Mouse (Mus musculus) B cell, adult 2 months (primary cell): ENCODE measurements around the gene Gpat2.

Source experiments
- DNase-seq, 2 experiments: peaks; one replicate each; pipeline ENCODE4 v3.0.0; 2022

Gene Gpat2

DNA sequence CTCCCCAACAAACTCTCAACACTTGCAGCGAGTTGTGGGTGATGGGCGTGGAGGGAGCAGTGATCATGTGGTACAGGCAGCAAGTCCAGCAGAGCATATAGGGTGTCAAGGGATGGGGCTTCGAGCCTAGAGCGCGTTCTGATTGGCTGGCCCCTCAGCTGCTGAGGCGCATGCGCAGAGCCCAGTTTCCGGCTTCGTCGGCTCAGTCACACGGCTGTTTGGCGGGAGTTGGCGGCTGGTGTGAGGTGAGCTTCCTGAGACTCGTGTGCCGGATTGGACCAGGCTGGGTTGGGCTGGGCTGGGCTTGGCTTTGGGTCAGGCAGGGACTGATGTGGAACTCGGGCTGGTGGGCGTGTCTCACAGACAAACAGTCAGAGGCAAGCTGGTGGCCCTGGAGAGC lies at the start of gene Gpat2:
TSS of gene Gpat2 (plus strand) at position 223 of the 400 bp plus-strand sequence.
- no peak for DNase-seq

DNA sequence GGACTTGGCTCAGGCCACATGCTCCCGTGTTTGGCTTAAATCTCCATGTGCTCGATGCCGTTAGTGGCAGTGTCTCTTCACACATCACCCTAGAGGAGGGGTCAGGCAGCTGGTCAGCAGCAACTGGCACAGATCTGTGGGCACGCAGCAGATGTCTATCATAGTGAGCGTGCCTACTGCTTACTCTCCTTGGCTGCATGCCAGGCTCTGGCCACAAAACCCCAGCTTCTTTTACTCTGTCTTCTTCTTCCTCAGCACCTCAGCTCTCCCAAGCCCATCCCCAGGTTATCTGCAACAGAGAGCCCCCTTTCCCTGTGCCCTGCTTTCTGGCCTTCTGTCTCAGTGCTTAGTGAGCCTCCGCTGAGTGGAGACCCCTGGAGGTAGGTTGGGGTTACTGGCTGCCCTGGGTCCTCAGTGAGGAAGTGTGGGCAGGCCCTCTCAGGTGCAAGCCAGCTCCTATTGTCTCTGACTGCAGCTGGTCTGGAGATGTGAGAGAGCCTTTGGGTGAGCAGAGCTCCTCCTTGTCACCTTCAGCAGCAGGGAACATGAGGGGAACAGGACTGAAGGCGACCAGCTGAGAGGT lies 49.1 kb upstream of the Gpat2 start:
- DNase-seq, result peak; percentile 53 to 55

DNA sequence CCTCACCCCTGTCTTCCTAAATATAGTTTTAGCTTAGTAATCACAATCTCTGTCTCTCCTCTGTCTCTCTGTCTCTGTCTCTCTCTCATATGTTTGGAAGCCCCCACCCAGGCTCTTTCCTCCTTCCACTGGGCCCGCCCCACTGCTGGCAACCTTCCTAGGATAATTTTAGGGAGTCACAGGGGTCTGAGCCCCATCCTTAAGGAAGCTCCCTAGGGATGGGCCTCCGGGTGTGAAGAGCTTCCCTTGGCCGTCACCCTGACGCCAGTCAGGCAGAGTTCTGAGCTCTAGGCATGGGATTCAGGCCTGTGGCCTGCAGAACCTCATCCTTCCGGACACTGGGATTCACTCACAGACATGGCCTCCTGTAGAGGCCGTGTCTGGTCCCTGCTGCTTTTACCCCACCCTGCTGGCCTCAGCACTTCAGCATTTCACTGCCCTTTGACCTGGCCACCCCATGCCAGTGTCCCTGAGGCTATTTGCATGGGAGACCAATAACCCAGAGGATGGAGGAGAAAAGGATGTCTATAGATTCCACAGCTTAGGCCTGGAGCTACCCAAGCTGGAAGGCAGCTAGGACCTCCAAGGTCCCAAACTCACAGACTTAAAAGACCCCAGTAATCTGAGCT lies 48.5 kb upstream of the Gpat2 start:
- DNase-seq, result no peak

DNA sequence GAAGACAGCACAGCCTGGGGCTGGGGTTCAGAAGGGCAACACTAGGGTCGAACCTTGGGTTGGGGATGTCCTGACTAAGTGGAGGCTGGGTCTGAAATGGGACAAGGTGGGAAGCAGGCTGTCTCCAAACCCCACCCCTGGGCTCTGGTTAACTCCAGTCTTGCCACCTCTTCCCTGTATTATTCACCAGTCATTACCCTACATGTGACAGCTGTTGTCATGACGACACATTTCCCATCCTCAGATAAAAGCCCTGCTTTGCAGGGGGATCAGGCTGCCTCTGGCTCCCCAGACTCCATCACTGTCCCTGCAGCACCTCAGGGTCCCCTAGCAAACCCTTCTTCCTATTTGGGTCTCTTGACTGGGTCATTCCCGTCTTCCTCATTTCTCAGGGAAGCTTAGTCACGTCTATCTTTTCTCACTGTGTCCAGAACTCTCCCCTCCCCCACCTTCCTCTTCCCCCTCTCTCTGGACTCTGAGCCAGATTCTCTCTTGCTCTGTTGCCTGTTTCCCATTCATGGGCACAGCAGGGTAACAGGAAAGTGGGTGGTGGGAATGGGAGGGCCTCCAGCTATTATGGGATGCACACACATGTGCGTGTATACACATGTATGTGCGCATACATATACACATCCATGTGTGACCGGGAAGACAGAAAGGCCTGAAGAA lies 46.9 kb upstream of the Gpat2 start:
- no peak for DNase-seq

DNA sequence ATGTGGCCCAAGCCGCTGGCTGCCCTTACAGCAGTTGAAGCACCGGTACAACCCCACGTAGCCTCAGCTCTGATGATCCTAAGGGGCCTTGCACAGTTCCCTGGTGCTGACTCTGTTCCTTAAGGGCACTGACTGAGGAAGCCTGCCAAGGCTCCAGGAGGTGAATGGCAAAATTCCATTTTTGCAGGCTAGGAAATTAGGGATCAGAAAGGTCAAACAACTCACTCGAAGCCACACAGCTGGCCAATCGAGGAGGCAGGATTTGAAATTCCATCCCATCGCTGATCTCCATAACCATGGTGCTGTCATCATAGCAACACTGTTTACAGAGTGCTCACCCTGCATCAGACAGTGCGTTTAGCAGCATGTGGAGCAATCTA lies 46.4 kb upstream of the Gpat2 start:
- no peak for DNase-seq

DNA sequence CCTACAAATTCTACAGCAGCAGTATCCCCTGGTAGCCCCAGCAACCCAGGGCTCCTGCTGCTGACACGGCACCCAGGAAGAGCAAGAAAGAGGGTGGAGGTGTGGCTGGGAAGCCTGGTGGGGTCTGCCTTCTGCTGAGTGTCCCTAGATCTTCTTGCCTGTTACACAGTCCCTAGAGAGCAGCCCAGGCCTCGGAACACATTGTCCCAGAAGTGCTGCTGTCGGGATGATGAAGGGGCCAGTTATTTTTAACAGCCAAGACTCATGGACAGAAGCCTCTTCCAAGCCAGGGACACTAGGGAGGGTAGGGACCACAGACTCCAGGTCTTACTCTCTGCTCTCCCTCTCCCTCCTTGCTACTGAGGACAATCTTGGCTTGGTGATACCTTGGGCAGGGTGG lies 45.7 kb upstream of the Gpat2 start:
- no peak for DNase-seq

DNA sequence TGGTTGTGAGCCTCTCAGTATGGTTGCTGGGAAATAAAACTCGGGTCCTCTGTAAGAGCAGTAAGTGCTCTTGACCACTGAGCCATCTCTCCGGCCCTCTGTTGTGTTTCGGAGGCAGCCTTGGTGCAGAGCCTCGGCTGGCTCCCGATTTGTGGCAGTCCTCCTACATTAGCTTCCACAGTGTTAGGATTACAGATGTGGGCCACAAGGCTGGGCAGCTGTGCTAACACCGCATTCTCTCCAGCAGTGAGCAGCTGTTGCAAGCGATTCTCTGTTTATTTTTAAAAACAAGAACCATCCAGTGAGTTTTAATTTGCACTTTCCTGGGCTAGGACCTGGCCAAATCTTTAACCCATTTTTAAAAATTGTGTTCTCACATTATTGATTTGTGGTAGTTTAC lies 41.1 kb upstream of the Gpat2 start:
- no peak for DNase-seq

DNA sequence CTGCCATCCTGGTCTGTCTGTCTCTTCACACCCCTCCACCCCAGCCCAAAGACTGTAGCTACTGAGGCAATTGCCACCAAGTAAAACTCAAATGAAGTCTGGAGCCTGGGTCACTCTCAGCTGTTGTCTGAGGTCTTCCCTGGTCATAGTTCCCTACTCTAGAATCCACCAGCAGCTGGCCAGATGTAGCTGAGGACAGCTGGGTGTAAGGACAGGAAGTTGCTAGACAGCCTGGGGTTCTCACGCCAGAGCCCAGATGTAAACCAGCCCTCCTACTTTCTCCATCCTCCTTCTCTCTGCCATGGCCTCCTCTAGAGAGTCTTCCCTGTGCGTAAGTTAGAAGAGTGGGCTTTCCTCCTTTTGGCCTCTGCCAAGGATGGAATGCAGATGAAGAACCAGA lies 37.5 kb upstream of the Gpat2 start:
- DNase-seq, result no peak

DNA sequence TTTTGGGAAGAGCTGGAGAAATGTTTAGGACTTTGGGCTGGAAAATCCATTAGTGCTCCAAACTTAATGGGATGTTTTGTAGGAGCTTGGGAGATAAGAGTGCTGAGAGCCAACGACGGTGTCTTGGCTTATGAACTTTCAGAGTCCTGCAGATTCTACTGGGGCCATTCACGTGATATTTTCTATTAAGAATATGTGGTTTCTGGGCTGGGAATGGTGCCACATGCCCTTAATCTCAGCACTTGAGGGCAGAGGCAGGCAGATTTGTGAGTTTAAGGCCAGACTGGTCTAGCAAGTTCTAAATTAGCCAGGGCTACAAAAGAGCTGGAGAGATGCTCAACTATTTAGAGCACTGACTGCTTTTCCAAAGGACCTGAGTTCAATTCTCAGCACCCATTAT lies 34.6 kb upstream of the Gpat2 start:
- DNase-seq, result no peak

DNA sequence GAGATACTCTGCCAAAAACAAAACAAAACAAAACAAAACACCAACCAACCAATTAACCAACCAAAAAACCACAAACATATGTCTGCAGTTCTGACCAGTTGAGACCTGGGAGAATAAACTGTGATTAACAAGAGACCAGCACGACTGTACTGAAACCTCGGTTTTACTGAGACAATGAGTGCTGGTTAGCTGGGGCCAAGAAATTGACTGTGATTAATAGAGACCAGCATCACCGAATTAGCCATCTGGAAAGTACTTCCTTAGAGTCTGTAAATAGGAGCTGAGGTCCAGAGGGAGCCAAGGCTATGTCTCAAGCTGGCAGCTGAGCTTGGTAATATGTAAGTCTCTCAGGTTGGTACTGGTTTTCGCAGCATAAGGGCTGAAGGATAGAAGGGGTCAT lies 34.2 kb upstream of the Gpat2 start:
- DNase-seq, result no peak

DNA sequence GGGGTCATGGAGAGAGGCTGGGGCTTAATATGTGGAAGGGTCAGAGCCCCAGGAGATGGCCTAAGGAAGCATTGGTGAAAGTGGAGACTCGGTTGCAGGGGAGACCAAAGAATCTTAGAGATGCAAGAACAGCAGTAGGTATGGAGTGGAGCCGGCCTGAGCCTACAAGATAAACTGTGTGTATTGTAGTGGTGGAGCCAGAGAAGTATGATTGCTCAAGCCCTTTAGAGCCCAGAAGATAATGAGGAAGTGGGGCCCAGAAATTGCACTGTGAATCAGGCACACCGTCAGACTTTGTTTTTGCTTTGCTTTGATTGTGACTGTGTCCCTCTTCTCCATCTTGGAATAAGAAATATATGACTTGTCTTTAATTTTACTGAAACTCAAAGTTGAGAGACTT lies 33.7 kb upstream of the Gpat2 start:
- DNase-seq, result no peak

DNA sequence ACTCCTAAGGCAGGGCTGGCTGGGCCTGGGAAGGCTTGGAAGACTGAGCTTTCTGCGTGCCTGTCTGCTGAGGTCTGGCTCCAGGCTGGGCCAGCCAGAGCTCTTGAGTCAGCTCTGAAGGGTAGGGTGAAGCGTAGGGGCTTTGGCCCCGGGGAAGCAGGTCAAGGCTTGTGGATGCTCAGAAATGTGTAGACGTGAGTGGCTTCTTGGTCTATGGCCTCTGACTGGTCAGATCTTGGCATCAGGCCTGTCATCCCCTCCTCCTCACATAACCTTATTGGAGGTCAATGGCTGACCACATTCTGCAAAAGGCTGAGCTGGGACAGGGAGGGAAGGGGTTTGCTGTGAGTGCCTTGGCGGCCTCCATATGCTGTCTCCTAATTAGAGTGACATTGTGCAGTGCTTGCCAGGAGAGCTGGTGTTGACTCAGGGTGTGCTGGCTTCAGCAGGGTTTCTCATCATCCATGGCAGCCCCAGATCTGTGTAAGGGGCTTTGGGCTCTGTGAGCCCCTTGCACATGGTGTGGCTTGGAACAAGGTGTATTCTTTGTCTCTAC lies 30.3 kb upstream of the Gpat2 start:
- DNase-seq, result no peak

DNA sequence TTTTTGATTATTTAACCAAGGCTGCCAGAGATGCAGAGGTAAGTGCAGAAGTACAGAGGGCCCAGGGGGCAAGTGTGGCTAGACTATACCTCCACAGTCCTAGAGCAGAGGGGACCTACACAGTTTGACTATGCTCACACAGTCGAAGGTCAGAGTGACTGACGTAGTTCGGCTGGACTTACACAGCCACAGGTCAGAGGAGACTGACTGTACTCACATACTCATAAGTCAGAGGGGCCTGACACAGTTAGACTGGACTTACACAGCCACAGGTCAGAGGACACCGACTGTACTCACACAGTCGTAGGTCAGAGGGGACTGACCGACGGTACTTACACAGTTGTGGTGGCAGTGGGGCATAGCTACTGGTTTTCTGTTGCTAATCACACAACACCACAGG lies 26.3 kb upstream of the Gpat2 start:
- no peak for DNase-seq

DNA sequence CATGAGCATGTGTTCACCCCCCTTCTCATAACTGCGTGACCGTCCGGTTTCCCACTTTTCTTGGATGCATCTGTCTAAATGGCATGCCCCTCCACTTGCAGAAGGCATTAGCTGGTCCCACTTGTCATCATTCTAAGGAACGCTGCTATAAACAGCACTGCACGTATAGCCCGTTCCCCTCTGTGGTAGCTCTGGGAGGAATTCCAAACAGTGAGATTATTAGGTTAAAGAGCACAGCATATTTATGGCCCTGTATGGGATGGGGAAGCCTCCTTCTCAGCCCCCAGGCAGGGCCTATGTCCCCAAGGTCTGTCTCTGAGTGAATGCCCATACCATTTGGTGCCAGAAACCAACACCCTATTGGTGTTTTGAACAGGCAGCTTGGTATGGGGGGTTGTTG lies 13.9 kb upstream of the Gpat2 start:
- DNase-seq, result no peak

DNA sequence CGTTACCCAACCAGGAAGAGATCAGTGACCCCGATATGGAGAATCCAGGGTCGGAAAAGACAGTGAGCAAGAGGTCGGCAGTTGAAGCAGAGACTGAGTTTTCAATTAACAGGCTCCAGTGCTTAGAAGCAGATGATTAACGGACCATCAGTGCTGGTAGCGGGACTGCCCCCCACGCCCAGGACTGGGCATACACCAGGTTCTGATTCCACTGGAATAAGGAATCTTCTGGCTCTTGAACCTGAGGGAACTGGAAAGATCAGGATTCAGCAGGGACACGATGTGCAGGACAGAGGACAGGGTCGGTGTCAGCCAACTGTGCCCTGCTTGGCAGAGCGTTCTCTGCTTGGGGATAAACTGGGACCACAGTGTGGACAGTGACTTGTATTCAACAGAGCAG lies 9.2 kb upstream of the Gpat2 start:
- DNase-seq, result no peak

DNA sequence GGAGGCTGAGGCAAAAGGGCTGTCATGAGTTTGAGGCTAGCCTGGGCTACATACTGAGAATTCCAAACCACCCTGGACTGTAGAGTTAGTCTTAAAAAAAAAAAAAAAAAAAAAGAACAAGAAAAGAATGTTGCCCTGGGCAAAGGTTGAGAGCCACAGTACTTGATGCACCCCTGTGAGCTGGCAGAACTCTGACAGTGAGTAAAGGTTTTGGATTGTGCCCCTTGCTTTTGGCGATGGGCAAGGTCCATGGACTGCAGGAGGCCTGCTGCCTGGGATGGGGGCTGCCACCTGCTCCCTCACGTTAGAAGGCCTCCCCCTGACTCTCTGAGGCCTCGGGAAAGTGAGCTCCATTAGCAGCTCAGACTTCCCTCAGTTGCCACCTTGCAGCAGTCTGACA lies 8.3 kb upstream of the Gpat2 start:
- DNase-seq, result no peak

DNA sequence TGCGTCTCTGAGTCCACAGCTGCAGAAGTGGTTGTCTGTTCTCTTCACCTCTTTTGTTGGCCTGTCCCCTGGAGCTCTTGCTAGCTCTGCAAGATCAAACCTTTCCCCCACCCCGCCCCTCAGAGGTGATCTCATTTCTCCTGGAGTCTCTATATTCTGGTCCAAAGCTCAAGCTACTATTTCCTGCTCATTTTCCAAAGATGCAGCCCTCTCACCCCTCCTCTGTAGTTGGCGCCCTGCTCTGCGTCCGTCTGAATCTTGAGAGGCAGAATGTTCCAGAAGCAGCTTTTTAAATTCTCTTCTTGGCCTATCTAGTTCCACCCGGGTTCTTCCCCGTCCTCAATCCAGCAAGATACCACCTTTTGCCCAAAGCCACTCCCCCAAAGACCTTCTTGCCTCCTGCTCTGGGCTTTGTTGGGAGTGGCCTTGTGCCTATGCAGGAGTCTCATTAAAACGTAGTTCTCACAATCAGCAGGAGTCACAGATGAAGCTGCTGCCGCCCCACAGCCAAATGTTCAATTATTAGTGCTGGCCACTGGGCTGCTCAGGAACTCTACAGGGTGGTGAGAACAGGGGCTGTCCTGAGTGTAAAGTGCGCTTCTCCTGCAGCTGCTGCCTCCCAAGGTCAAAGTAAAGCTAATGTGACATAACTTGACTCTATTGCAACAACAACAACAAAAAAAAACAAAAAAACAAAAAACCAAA lies 6.6 kb upstream of the Gpat2 start:
- no peak for DNase-seq

DNA sequence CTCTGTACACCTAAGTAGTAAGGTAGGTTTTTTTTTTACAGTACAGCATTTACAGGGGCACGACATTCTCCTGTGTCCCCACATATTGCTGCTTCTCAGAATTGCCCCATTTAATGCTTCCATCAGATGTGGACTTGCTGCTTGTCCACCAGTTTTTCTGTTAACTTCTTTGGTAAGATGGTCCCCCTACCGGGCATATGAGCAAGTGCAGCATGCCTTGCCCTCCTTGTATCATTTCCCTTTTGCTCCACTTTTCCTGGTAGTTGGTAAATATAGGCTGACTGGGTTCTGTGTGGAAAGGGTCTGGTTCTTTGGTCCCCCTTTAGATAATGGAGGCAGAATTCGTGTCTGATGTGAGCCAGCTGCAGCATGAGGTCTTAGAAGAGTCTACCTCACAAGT lies 5.2 kb downstream of the Gpat2 start:
- peak; percentile 31 to 34 for DNase-seq

DNA sequence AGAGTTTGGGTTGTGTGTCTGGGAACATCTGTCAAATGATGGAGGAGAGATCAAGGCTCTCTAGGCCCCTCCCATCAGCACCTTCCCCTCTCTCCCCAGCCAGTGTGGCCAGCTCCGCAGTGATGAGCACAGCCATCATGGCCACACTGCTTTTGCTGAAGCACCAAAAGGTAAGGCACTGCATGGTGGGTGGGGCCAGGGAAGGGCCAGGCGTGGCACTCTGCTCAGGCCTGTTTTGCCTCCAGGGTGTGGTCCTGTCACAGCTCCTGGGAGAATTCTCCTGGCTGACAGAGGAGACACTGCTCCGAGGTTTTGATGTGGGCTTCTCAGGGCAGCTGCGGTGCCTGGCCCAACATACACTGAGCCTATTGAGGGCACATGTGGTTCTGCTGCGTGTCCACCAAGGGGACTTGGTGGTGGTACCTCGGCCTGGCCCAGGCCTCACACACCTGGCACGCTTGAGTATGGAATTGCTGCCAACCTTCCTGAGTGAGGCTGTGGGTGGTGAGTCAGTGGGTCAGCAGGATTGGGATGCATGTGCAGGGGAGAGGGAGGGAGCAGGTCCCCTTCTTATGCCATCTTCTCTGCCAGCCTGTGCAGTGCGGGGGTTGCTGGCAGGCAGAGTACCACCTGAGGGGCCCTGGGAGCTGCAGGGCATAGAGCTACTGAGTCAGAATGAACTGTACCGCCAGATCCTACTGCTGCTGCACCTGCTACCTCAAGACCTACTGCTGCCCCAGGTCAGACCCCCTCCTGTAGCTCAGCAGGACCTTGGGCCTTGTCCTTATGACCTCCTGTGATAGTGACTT lies 8.7 kb downstream of the Gpat2 start:
- DNase-seq, result no peak

DNA sequence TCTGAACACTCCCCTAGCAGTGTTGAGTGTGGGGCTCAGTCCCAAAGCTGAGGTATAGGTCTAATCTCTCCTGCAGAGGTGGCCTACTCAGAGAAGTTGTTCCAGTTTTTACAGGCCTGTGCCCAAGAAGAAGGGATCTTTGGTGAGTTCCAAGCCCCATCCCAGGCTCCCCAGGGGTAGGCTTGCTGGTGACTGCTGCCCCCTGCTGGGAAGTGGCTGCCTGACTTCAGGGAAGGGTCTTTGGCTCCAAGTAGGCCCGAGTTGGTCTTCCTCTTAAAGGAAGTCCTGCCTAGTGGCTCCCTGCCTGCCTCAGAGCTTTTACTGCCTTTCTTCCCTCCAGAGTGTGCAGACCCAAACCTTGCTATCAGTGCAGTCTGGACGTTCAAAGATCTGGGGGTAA lies 10.1 kb downstream of the Gpat2 start:
- peak; percentile 56 to 58 for DNase-seq

DNA sequence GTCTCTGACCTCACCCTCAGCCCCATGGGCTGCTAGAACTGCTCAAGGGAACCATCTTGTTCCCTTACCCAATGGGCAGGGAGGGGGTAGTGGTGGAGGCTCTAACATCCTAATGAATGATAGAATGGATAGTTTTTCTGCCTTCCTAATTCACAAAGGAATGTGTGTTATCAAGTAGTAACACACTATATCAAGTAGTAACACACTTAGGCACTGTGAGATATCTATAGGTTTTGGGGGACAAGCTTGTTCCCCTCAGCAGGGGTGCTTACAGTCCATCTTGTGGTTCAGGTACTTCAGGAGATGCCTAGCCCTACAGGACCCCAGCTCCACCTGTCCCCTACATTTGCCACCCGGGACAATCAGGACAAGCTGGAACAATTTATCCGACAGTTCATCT lies 10.6 kb downstream of the Gpat2 start:
- DNase-seq, result no peak

DNA sequence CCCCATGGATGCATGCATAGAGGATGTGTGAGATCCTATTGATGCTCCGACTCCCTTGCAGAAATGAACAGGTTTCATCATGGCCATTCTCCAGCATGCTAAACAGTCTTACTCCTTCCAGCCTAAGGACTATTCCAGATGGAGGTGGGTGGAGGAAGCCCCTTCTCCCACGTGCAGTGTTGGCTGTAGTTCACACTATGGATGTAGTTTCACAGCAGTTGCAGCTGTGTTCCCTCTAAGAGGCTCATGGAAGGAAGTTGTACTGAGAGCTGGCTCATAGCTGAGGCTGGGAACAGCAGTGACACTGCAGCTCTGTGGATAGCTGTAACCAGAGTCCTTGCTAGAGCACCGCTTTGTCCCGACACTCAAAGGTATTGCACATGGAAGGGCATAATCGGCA lies 12.7 kb downstream of the Gpat2 start:
- no peak for DNase-seq
